Mouse (Mus musculus): Measurements from ENCODE around the gene Zbtb1. TPM values are rescaled to one million over a fixed set of nuclear protein-coding genes. Genes with fewer than 3 reads are reported as not detected.
A peak's percentile ranks its signal among the peaks of the same experiment; 100 is the strongest.

The Zbtb1 gene
- 5.4 and 5.6 TPM in 2 replicates for polyA plus RNA-seq (2015; fragmentation: Nextera tagmentation; extraction: Ambion mirVana)

GRCm38 (mm10) chr12:76369978-76370830, at the start of gene Zbtb1:
Gene Zbtb1, plus strand, starts transcription at chr12:76370266.
- Histone ChIP-seq H3K27ac (ENCODE audit: low read length) (peak within 1 kb of the TSS; percentile 100), H3K9ac (ENCODE audit: low read depth, low read length) (peak within 1 kb of the TSS; percentile 99), H3K4me3 (ENCODE audit: low read length) (peak within 1 kb of the TSS; percentile 99), H3K4me1 (ENCODE audit: control insufficient read depth, insufficient read depth, low read length) (peaks cover 31% of the 10 kb centered on the region), H3K27me3 (replicated peaks; ENCODE audit: control insufficient read depth, insufficient read depth, low read length) (no peaks in the 10 kb centered on the region), H3K4me2 (ENCODE audit: low read depth, low read length) (peak within 1 kb of the TSS; percentile 81), H3K9me3 (ENCODE audit: control insufficient read depth, low read length) (no peaks in the 10 kb centered on the region), H3K36me3 (ENCODE audit: control insufficient read depth, insufficient read depth, low read length) (no peaks in the 10 kb centered on the region)
- ATAC-seq: peak; percentile 60
- WGBS: under 1% methylated on average over 96 of the region's 99 CpGs

DNA sequence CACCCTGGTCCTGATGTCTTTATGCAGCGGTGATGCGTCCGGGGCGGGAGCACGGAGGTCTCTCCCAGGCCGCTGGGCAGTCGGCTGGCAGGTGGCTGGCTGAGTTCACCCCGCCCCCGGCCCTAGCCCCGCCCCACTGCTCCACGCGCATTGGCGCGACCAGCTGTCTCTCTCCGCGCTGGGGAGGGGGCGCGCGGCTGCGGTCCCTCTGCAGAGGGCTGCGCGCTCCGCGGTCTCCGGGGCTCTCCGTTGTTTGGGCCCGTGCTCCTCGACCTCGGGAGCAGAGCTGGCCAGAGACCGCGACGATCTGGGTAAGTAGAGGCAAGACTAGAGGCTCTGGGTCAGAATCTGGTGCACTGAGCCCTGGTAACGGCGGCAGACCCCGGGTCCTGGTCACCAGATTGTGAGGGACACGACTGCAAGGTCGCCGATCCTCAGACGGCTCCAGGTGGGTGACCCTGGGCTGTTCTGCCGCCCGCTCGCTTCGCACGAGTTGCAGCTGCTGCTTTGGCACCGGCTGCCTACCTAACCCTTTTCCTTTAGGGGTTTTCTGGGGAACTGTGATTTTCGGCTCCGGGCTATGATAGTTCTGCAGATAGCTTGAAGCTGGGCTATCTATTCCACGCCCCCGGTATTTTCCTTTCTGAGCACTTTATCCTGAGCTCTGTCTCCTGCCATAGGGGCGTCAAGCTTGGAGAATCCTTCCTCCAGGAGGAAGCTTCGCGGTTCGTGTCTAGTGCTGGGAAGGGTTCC, 45.2 kb upstream of the Zbtb1 start, which contains the start of gene Akap5:
Gene Akap5 (plus strand): TSS at position 213 of the 753 bp plus-strand sequence.
- Histone ChIP-seq H3K9me3 (ENCODE audit: control insufficient read depth, low read length) (no peaks in the 10 kb centered on the region), H3K27me3 (replicated peaks; ENCODE audit: control insufficient read depth, insufficient read depth, low read length) (no peaks in the 10 kb centered on the region), H3K4me2 (ENCODE audit: low read depth, low read length) (peak within 1 kb of the TSS; percentile 97), H3K36me3 (ENCODE audit: control insufficient read depth, insufficient read depth, low read length) (peaks cover 5% of the 10 kb centered on the region; the same call in 1 of the 2 replicates), H3K9ac (ENCODE audit: low read depth, low read length) (peak within 1 kb of the TSS; percentile 71), H3K4me3 (ENCODE audit: low read length) (peak within 1 kb of the TSS; percentile 61), H3K4me1 (ENCODE audit: control insufficient read depth, insufficient read depth, low read length) (peaks cover 4% of the 10 kb centered on the region; the same call in 1 of the 2 replicates), H3K27ac (ENCODE audit: low read length) (no peak within 1 kb of the TSS)
- WGBS: 2% methylated on average over 53 of the region's 53 CpGs
- peak; percentile 94 for ATAC-seq

GRCm38 (mm10) chr12:76326437-76327220, 43.4 kb upstream of the Zbtb1 start:
- ATAC-seq: no peak
- no peaks in the 10 kb centered on the region for H3K27me3 ChIP-seq (replicated peaks; ENCODE audit: control insufficient read depth, insufficient read depth, low read length)
- H3K4me3 ChIP-seq (ENCODE audit: low read length): no peak overlapping the region
- no peak overlapping the region for H3K27ac ChIP-seq (ENCODE audit: low read length)
- H3K36me3 ChIP-seq (ENCODE audit: control insufficient read depth, insufficient read depth, low read length): no peaks in the 10 kb centered on the region
- no peak overlapping the region for H3K9ac ChIP-seq (ENCODE audit: low read depth, low read length)
- no peaks in the 10 kb centered on the region for H3K9me3 ChIP-seq (ENCODE audit: control insufficient read depth, low read length)
- H3K4me2 ChIP-seq (ENCODE audit: low read depth, low read length): no peak overlapping the region
- H3K4me1 ChIP-seq (ENCODE audit: control insufficient read depth, insufficient read depth, low read length): peaks cover 4% of the 10 kb centered on the region; the same call in 1 of the 2 replicates
- 89% methylated on average over 23 of the region's 23 CpGs for WGBS

DNA sequence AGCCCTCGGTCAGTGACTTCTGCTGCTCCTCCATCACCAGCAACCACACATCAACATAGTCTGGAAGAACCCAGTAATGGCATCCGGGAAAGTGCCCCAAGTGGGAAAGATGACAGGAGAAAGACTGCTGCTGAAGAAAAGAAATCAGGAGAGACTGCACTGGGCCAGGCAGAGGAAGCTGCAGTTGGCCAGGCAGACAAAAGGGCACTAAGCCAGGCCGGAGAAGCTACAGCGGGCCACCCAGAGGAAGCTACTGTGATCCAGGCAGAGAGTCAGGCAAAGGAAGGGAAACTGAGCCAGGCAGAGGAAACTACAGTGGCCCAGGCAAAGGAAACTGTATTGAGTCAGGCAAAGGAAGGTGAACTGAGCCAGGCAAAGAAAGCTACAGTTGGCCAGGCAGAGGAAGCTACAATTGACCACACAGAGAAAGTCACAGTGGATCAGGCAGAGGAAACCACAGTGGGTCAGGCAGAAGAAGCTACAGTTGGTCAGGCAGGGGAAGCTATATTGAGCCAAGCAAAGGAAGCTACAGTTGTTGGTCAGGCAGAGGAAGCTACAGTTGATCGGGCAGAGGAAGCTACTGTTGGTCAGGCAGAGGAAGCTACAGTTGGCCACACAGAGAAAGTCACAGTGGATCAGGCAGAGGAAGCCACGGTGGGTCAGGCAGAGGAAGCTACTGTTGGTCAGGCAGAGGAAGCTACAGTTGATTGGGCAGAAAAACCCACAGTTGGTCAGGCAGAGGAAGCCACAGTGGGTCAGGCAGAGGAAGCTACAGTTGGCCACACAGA, 41.3 kb upstream of the Zbtb1 start:
- Histone ChIP-seq H3K9me3 (ENCODE audit: control insufficient read depth, low read length) (no peaks in the 10 kb centered on the region), H3K4me2 (ENCODE audit: low read depth, low read length) (no peak overlapping the region), H3K4me1 (ENCODE audit: control insufficient read depth, insufficient read depth, low read length) (peaks cover 4% of the 10 kb centered on the region; the same call in 1 of the 2 replicates), H3K27ac (ENCODE audit: low read length) (no peak overlapping the region), H3K4me3 (ENCODE audit: low read length) (no peak overlapping the region), H3K9ac (ENCODE audit: low read depth, low read length) (no peak overlapping the region), H3K36me3 (ENCODE audit: control insufficient read depth, insufficient read depth, low read length) (no peaks in the 10 kb centered on the region), H3K27me3 (replicated peaks; ENCODE audit: control insufficient read depth, insufficient read depth, low read length) (no peaks in the 10 kb centered on the region)
- no peak for ATAC-seq
- 86% methylated on average over 6 of the region's 6 CpGs for WGBS

DNA sequence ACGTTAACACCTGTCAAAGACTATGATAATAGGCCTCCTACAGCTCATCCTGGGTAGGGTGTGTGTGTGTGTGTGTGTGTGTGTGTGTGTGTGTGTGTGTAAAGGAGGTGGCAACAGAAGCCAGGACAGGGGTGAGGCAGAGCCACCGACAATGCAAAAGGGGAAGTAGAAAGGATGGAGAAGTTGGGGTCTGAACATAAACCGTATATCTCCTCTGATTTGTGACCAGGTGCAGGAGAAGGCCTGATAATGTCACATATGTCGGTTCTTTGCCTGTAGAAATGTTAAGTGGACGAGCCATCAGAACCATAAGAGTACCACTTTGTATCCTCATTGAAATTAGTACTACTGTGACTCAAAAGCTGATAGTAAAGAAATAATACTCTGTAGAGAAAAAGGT, 36.4 kb upstream of the Zbtb1 start:
- no peak overlapping the region for H3K9ac ChIP-seq (ENCODE audit: low read depth, low read length)
- H3K4me1 ChIP-seq (ENCODE audit: control insufficient read depth, insufficient read depth, low read length): no peaks in the 10 kb centered on the region
- H3K4me2 ChIP-seq (ENCODE audit: low read depth, low read length): no peak overlapping the region
- no peaks in the 10 kb centered on the region for H3K27me3 ChIP-seq (replicated peaks; ENCODE audit: control insufficient read depth, insufficient read depth, low read length)
- no peak for ATAC-seq
- H3K9me3 ChIP-seq (ENCODE audit: control insufficient read depth, low read length): no peaks in the 10 kb centered on the region
- no peaks in the 10 kb centered on the region for H3K36me3 ChIP-seq (ENCODE audit: control insufficient read depth, insufficient read depth, low read length)
- H3K4me3 ChIP-seq (ENCODE audit: low read length): no peak overlapping the region
- H3K27ac ChIP-seq (ENCODE audit: low read length): no peak overlapping the region
- WGBS: 88% methylated on average over 5 of the region's 5 CpGs

GRCm38 (mm10) chr12:76335641-76336040, 34.4 kb upstream of the Zbtb1 start:
- no peak for ATAC-seq
- 84% methylated on average over 5 of the region's 5 CpGs for WGBS
- no peak overlapping the region for H3K4me3 ChIP-seq (ENCODE audit: low read length)
- no peaks in the 10 kb centered on the region for H3K4me1 ChIP-seq (ENCODE audit: control insufficient read depth, insufficient read depth, low read length)
- no peak overlapping the region for H3K27ac ChIP-seq (ENCODE audit: low read length)
- H3K36me3 ChIP-seq (ENCODE audit: control insufficient read depth, insufficient read depth, low read length): no peaks in the 10 kb centered on the region
- no peaks in the 10 kb centered on the region for H3K9me3 ChIP-seq (ENCODE audit: control insufficient read depth, low read length)
- H3K9ac ChIP-seq (ENCODE audit: low read depth, low read length): no peak overlapping the region
- H3K4me2 ChIP-seq (ENCODE audit: low read depth, low read length): no peak overlapping the region
- H3K27me3 ChIP-seq (replicated peaks; ENCODE audit: control insufficient read depth, insufficient read depth, low read length): no peaks in the 10 kb centered on the region

GRCm38 (mm10) chr12:76336111-76336965, 33.7 kb upstream of the Zbtb1 start:
- H3K36me3 ChIP-seq (ENCODE audit: control insufficient read depth, insufficient read depth, low read length): no peaks in the 10 kb centered on the region
- no peak overlapping the region for H3K27ac ChIP-seq (ENCODE audit: low read length)
- H3K4me3 ChIP-seq (ENCODE audit: low read length): no peak overlapping the region
- no peak overlapping the region for H3K9ac ChIP-seq (ENCODE audit: low read depth, low read length)
- 74% methylated on average over 17 of the region's 17 CpGs for WGBS
- H3K9me3 ChIP-seq (ENCODE audit: control insufficient read depth, low read length): no peaks in the 10 kb centered on the region
- ATAC-seq: no peak
- no peaks in the 10 kb centered on the region for H3K27me3 ChIP-seq (replicated peaks; ENCODE audit: control insufficient read depth, insufficient read depth, low read length)
- H3K4me1 ChIP-seq (ENCODE audit: control insufficient read depth, insufficient read depth, low read length): no peaks in the 10 kb centered on the region
- H3K4me2 ChIP-seq (ENCODE audit: low read depth, low read length): no peak overlapping the region

- Histone ChIP-seq H3K27ac (ENCODE audit: low read length) (no peak overlapping the region), H3K4me3 (ENCODE audit: low read length) (no peak overlapping the region), H3K4me1 (ENCODE audit: control insufficient read depth, insufficient read depth, low read length) (no peaks in the 10 kb centered on the region), H3K9me3 (ENCODE audit: control insufficient read depth, low read length) (no peaks in the 10 kb centered on the region), H3K4me2 (ENCODE audit: low read depth, low read length) (no peak overlapping the region), H3K9ac (ENCODE audit: low read depth, low read length) (no peak overlapping the region), H3K27me3 (replicated peaks; ENCODE audit: control insufficient read depth, insufficient read depth, low read length) (no peaks in the 10 kb centered on the region), H3K36me3 (ENCODE audit: control insufficient read depth, insufficient read depth, low read length) (0 out of 2 replicates have a peak, but pooled peaks cover under 1% of the 10 kb centered on the region)
- 5% methylated on average over 4 of the region's 4 CpGs for WGBS
- ATAC-seq: 0 out of 2 replicates have a peak, but pooled peaks have one; percentile 38
Observed at GRCm38 (mm10) chr12:76341080-76341479, 29.0 kb upstream of the Zbtb1 start.
